Mouse (Mus musculus) limb, embryonic 10.5 days (tissue): ENCODE measurements around the gene Irak3. TPM values are rescaled to one million over a fixed set of nuclear protein-coding genes. Genes with fewer than 3 reads are reported as not detected.

Experiments used
- DNase-seq: peaks from one replicate; pipeline ENCODE4 v3.0.0-alpha.2; 2017; ENCODE audit warnings: low spot score
- H3K27ac ChIP-seq: fragments of 300-500 bp; sonication (generic); 2 replicates; pipeline ENCODE4 v1.5.1; 2016; ENCODE audit warnings: mild to moderate bottlenecking
- H3K27me3 ChIP-seq: fragments of 300-500 bp; sonication (generic); 2 replicates; pipeline ENCODE4 v1.6.1; 2016; ENCODE audit warnings: low read depth, mild to moderate bottlenecking; ENCODE audit not compliant: poor library complexity, severe bottlenecking
- H3K36me3 ChIP-seq: fragments of 300-500 bp; sonication (generic); 2 replicates; pipeline ENCODE4 v1.6.1; 2016; ENCODE audit warnings: mild to moderate bottlenecking, moderate library complexity
- H3K4me1 ChIP-seq: fragments of 300-500 bp; sonication (generic); 2 replicates; pipeline ENCODE4 v1.6.1; 2016
- H3K4me3 ChIP-seq: fragments of 300-500 bp; sonication (generic); 2 replicates; pipeline ENCODE4 v1.5.1; 2016; ENCODE audit warnings: mild to moderate bottlenecking, moderate library complexity
- H3K9me3 ChIP-seq: fragments of 300-500 bp; sonication (generic); replicated peaks from 2 replicates; pipeline ENCODE4 v1.6.1; 2016; ENCODE audit warnings: mild to moderate bottlenecking
- WGBS: fragments of 180-500 bp; shearing (Covaris S2); methylation state at CpG from one replicate; pipeline ENCODE4 v1.1.7; 2016; 5-methylcytosine and 5-hydroxymethylcytosine counted together
- polyA plus RNA-seq: library from polyadenylated mRNA; unstranded; fragments of >200 nt; fragmentation: Nextera tagmentation; extraction: Ambion mirVana; gene quantifications from 2 replicates; pipeline ENCODE4 v1.2.1, GENCODE M21; 2016

Irak3 gene
- polyA plus RNA-seq, 1 experiment from 2014 or later = 0.78 TPM

DNA sequence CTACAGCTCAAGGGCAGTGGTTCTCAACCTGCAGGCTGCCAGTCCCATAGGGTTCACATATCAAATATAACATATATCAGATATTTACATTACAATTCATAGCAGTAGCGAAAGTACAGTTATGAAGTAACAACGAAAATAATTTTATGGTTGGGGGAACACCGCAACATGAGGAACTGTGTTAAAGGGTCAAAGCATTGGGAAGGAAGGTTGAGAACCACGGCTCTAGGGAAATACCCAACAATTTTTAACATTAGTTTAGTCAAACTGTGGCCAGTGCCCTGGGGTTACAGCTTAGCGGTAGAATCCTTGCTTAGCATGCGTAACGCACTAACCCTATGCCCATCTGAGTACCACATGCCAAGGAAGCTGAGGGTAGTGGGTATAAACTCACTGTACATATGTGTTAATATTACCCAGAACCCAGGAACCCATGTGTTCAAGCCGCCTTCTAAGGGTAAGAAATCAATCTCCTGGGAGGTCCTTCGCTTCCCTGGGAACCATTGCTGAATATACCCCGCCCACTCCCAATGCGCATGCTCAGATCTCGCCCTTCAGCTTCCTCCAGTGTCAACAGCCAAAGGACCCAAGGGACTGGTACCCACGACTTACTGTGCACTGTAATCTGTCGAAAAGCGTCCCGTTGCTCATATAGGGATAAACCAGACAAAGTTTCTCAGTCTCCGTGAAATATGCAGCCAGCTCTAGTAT is 36.0 kb downstream of the Irak3 start:
- peaks cover 11% of the 10 kb centered on the region for H3K4me1 ChIP-seq
- H3K27ac ChIP-seq = no peak overlapping the region
- no peak overlapping the region for H3K4me3 ChIP-seq
- no peaks in the 10 kb centered on the region for H3K9me3 ChIP-seq
- H3K27me3 ChIP-seq = no peaks in the 10 kb centered on the region
- 91% methylated on average over 17 of the region's 17 CpGs for WGBS
- DNase-seq = no peak
- H3K36me3 ChIP-seq = no peaks in the 10 kb centered on the region

DNA sequence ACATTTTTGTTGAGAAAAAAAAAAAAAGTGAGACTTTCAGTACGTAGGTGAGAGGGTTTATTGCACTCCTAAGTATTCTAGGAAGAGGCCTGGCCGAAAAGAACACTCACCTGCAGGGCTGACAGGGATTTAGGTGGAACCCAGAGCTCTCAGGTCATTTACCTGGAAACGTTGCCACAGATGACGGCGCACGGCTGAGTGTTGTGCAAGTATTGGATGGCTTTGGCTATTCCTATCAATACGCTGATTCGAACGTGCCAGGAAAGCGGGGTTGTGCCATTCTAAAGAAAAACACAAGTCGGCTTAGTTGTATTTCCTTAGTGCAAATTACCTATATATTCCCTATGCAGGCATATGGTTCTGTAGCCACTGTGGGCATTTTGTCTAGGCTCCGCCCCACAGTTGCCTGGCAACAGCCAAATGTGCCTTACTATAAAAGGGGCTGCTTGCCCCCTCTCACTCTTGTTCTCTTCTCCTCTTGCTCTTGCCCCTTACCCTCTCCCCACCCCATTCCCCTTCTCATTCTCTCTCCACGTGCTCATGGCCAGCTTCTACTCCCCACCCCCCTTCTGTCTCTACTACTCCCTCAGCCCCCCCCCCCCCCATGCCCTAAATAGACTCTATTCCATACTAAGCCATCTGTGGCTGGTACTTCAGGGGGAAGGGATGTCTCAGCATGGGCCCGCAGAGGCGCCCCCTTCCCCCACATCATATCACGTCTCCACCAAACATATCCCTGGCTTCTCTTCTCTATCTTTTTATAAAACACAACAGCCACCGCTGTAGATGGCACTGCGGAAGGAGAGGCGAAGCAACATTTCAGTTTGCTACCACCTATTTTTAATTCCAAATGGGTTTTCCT is 36.8 kb downstream of the Irak3 start:
- no peaks in the 10 kb centered on the region for H3K9me3 ChIP-seq
- no peak overlapping the region for H3K4me3 ChIP-seq
- 89% methylated on average over 19 of the region's 19 CpGs for WGBS
- no peaks in the 10 kb centered on the region for H3K36me3 ChIP-seq
- no peak for DNase-seq
- no peak overlapping the region for H3K27ac ChIP-seq
- no peaks in the 10 kb centered on the region for H3K27me3 ChIP-seq
- H3K4me1 ChIP-seq = peaks cover 11% of the 10 kb centered on the region

DNA sequence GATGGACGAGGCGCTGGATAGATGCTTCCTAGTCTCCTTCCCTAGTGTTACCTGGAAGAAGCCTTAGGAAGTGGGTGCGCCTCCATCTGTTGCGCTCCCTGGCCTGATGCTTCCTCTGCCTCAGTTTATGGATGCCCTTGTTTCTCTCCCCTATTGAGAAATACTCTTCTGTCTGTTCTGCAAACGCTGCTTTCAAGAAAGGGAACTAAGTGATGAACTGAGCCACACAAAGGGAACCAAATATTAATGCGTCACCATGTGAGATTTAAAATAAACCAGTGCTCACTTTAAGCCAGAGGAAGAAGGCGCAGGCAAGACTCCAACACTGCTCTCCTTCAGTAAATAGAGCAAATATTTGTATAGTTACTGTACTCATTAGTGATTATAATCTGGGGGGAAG is 38.4 kb downstream of the Irak3 start:
- no peaks in the 10 kb centered on the region for H3K27me3 ChIP-seq
- WGBS = 90% methylated on average over 7 of the region's 7 CpGs
- no peak overlapping the region for H3K27ac ChIP-seq
- no peak overlapping the region for H3K4me3 ChIP-seq
- peaks cover 8% of the 10 kb centered on the region for H3K4me1 ChIP-seq
- H3K9me3 ChIP-seq = no peaks in the 10 kb centered on the region
- H3K36me3 ChIP-seq = no peaks in the 10 kb centered on the region
- DNase-seq = no peak

DNA sequence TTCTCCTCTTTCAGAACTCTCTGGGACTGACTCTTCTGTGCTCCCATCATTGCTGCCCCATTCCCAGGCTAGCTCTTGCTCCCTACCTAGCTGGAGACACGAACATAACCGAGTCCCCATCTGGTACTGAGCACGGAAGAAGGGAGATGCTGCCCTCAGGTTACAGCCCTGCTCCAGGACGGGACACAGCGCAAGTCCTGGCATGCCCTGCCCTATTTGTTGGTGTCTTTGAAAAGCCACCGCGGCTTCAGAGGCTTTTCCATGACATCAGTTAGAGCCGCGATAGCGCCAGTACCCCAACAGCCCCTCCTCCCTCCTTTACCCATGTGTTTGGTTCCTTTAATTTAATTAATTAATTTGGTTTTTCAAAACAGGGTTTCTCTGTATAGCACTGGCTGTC is 39.1 kb downstream of the Irak3 start:
- H3K4me3 ChIP-seq = no peak overlapping the region
- H3K36me3 ChIP-seq = no peaks in the 10 kb centered on the region
- no peak overlapping the region for H3K27ac ChIP-seq
- H3K27me3 ChIP-seq = no peaks in the 10 kb centered on the region
- no peaks in the 10 kb centered on the region for H3K9me3 ChIP-seq
- no peak for DNase-seq
- WGBS = 84% methylated on average over 10 of the region's 10 CpGs
- H3K4me1 ChIP-seq = peaks cover 8% of the 10 kb centered on the region

DNA sequence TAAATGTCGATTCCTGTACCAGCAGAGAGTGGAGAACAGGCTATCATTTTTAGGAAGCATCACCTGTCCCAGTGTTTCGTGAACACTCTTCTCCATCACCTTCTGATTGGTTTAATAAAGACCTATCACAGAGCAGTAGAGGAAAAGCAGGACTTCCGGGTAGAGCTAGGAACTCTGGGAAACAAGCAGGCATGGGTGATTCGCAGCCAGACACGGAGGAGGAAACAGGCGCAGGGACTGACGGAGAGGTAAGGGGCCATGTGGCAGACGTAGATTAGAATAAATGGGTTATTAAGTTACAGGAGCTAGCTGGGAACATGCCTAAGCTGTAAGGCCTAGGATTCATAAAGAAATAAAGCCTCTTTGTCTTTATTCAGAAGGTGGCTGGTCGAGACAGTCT is 41.4 kb downstream of the Irak3 start:
- DNase-seq = no peak
- Histone ChIP-seq H3K27me3 (no peaks in the 10 kb centered on the region), H3K4me3 (no peak overlapping the region), H3K9me3 (no peaks in the 10 kb centered on the region), H3K4me1 (peaks cover 3% of the 10 kb centered on the region; the same call in 1 of the 2 replicates), H3K27ac (no peak overlapping the region), H3K36me3 (no peaks in the 10 kb centered on the region)
- WGBS = 92% methylated on average over 9 of the region's 9 CpGs

DNA sequence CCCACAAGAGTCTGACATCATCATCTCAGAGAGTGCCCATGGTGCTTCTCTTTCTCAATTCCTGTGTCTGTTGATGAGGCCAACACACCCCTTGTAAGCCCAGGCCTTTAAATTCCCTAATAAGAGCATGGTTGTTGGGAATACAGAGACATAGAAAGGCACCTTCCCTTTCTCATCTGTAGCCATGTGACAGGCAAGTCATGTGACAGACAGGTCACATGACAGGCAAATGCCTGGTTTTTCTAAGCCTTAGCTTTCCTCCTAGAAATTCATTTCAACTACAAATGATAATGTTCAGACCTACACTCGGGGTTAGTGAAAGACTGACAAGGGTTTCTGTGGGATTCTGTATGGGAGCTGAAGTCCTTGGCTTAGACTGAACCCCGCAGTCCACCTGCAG is 48.0 kb downstream of the Irak3 start:
- H3K4me3 ChIP-seq = no peak overlapping the region
- H3K27me3 ChIP-seq = no peaks in the 10 kb centered on the region
- no peak for DNase-seq
- no peaks in the 10 kb centered on the region for H3K4me1 ChIP-seq
- no peaks in the 10 kb centered on the region for H3K36me3 ChIP-seq
- no peak overlapping the region for H3K27ac ChIP-seq
- WGBS = 82% methylated on average over 2 of the region's 2 CpGs
- H3K9me3 ChIP-seq = no peaks in the 10 kb centered on the region; the same call in 1 of the 2 replicates

DNA sequence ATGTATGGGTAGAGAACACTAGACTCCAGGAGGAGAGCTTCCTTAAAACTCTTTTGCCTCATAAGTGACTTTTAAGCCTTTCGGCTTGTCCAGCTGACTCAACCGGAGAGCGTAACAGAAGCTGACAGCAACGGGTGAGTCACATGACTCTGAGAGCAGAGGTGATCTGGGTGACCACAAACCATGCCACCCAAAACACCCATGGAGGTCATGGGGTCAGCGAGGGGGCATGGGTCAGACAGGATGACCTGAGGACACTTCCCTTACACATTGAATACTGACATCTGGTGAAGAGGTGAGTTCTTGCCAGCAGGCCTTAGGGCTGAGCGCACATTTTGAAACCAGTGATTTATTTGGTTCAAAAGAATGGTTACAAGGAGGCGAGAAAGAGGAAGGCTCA is 50.3 kb downstream of the Irak3 start:
- H3K9me3 ChIP-seq = no peaks in the 10 kb centered on the region; the same call in 1 of the 2 replicates
- H3K27ac ChIP-seq = no peak overlapping the region
- 90% methylated on average over 7 of the region's 7 CpGs for WGBS
- no peaks in the 10 kb centered on the region for H3K36me3 ChIP-seq
- no peak for DNase-seq
- H3K4me3 ChIP-seq = no peak overlapping the region
- no peaks in the 10 kb centered on the region for H3K27me3 ChIP-seq
- H3K4me1 ChIP-seq = no peaks in the 10 kb centered on the region

DNA sequence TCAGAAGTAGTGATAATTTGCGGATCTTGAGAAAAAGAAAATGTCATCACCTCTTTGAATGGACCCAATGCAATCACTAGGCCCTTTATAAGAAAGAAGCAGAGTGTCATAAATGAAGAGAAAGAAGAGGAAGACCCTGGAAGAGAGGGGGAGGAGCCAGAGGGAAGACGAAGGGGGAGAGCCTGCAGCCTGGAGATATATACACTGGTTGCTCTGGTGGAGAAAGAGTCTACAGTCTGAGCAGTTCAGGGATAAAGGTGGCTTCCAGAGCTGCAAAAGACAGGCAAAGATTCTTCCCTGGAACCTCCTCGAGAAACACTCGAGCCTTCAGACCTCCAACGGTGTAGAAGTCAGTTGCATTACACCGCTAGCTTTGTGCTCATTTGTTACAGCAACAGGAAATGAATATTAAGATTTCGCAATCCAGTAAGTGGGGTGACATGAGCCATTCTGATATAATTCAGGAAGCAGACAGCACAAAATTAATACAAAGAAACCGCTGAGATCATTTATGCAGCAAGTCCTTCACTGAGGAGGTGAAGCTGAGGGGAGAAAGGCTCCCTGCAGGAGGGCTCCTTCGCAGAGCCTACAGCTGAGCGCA is 60.9 kb downstream of the Irak3 start:
- Histone ChIP-seq H3K36me3 (no peaks in the 10 kb centered on the region), H3K27me3 (no peaks in the 10 kb centered on the region), H3K4me3 (no peak overlapping the region), H3K9me3 (peaks cover 6% of the 10 kb centered on the region; the same call in 1 of the 2 replicates), H3K4me1 (no peaks in the 10 kb centered on the region), H3K27ac (no peak overlapping the region)
- no peak for DNase-seq
- WGBS = 81% methylated on average over 10 of the region's 10 CpGs

DNA sequence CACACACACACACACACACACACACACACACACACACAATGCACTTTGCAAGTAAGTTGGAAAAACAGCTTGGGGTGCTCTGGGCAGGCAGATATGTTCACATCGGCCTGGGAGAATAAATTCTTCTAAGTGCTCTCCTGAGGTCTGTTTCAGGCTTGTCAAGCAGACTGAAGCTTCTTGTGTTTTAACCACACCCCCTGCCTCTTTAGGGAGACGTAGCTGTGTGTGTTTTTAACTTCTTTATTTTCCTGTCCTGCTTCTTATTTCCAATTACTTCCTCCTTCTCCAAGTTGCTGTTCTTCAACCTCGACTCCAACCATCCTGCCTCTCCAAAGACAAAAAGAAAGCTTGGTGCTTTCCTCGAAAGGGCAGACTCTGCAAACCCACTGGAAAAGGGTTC is 61.7 kb downstream of the Irak3 start:
- no peaks in the 10 kb centered on the region for H3K27me3 ChIP-seq
- 74% methylated on average over 4 of the region's 4 CpGs for WGBS
- H3K9me3 ChIP-seq = peaks cover 4% of the 10 kb centered on the region; the same call in 1 of the 2 replicates
- H3K4me3 ChIP-seq = no peak overlapping the region
- H3K4me1 ChIP-seq = no peaks in the 10 kb centered on the region
- H3K27ac ChIP-seq = no peak overlapping the region
- no peak for DNase-seq
- no peaks in the 10 kb centered on the region for H3K36me3 ChIP-seq

DNA sequence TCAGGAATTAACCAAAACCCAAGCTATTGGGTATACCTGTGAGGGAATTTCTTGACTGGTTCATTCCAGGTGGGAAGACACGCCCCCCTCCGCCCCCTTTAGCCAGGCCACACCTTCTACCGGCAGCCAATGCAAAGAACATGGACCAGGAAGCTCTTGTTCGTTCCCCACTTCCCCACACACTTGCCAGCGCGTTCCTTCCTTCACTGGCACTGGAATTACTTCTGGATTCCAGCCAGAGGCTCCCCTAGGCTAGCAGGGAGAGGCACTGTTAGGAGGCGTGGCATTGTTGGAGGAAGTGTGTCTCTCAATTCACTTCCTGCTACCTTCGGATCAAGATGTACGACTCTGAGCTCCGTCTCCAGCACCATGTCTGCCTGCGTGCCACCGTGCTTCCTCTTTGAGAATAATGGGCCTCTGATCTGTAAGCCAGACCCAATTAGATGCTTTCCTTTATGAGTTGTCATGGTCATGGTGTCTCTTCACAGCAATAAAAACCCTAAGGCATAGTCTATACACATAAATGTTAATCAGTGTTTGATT is 65.8 kb downstream of the Irak3 start:
- Histone ChIP-seq H3K27ac (no peak overlapping the region), H3K36me3 (no peaks in the 10 kb centered on the region), H3K4me3 (no peak overlapping the region), H3K4me1 (peaks cover 18% of the 10 kb centered on the region), H3K9me3 (no peaks in the 10 kb centered on the region), H3K27me3 (no peaks in the 10 kb centered on the region)
- 92% methylated on average over 12 of the region's 12 CpGs for WGBS
- DNase-seq = no peak

DNA sequence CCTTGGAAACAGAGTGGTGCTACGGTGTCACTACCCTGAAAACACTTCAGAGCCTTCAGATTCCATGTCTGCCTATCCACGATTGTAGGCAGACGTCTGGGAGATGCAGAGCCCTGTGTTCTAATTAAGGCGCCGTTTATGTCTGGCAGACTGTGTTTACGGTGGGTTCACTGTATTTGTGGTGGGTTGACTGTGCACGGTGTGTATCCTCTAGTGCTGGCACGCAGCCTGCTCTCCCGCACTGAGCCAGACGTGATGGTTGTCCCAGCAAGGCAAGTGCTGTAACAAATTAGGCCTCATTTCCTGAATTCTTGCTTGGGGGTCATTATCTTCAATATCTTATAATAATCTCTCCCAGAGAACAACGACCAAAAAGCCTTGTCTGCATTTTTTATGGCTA is 68.2 kb downstream of the Irak3 start:
- Histone ChIP-seq H3K27me3 (no peaks in the 10 kb centered on the region), H3K27ac (no peak overlapping the region; the same call in 1 of the 2 replicates), H3K4me1 (peaks cover 22% of the 10 kb centered on the region), H3K9me3 (no peaks in the 10 kb centered on the region), H3K36me3 (no peaks in the 10 kb centered on the region), H3K4me3 (no peak overlapping the region)
- DNase-seq = no peak
- 53% methylated on average over 11 of the region's 11 CpGs for WGBS

DNA sequence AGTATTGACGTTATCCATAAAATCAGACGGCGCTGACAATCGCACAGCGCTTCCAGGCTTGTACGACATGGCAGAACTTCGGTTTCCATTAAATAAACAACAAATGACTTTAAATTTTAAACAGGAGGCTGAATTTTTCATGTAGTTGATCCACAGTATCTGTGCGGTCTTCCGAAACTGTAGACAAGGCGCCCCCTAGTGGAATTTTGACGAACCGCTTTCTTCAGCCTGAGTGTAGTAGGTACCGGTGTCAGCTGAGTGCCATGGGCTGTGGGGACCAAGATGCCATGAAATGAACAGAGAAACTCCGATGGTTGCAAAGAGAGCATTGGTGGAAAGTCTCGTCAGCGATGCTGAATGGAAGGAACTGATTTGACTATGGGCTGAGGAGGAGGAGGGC is 71.3 kb downstream of the Irak3 start:
- peak; percentile 47 for DNase-seq
- no peaks in the 10 kb centered on the region for H3K36me3 ChIP-seq
- no peak overlapping the region for H3K27ac ChIP-seq
- no peaks in the 10 kb centered on the region for H3K9me3 ChIP-seq
- peaks cover 5% of the 10 kb centered on the region; the same call in 1 of the 2 replicates for H3K27me3 ChIP-seq
- 66% methylated on average over 16 of the region's 16 CpGs for WGBS
- peaks cover 24% of the 10 kb centered on the region for H3K4me1 ChIP-seq
- H3K4me3 ChIP-seq = no peak overlapping the region
